Comparison of ENCODE assay signal across 26 mouse cellular contexts in the genomic region with DNA sequence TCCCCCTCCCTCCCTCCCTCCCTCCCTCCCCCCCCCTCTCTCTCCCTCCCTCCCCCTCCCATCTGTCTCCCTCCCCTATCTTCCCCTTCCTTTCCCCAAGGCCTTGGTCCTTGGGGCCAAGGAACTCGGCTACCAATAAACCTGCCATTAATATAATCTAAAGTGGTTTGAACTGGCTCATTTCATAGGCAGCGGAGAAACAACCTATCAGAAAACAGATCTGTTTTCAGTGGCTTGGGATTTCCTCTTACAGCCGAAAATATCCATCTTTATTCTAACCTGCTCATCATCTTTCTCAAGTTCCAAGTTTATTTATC. TPM values are rescaled to one million over a fixed set of nuclear protein-coding genes. Genes with fewer than 3 reads are reported as not detected.
A peak's percentile ranks its signal among the peaks of the same experiment; 100 is the strongest.
DNase-seq lines count a peak whose midpoint lies in the region; ATAC-seq lines count a peak whose summit lies in the region.
"Had no signal": no experiment of that assay in that cellular context is flagged by ENCODE, and none has a peak within 500 bp of the region (broad histone marks: within the 10 kb centered on the region; RNA-seq: fewer than 3 reads in every experiment).

No protein-coding gene starts in this region.

- DNase-seq in adrenal gland, adult 2 months: peak; percentile 2
- DNase-seq in adrenal gland, postnatal 10 days: no peak
- DNase-seq in Muller cell, postnatal 12 days (ENCODE audit: inconsistent ontology term): peak; percentile 14
- no peak for DNase-seq in layer of hippocampus, adult 11-12 months (ENCODE audit: low spot score)
- DNase-seq: cerebellum, adult 11-12 months; cerebellum, adult 9-11 months; heart, adult 2 months; heart, postnatal 4 days; layer of hippocampus, adult 9-11 months; liver; lung, adult 2 months; lung, postnatal 10 days; right cerebral cortex, adult 18-20 months; spleen, adult 18-20 months; thymus, postnatal 14 days had no signal

- no peaks in the 10 kb centered on the region for H3K27me3 ChIP-seq in midbrain, embryonic 12.5 days
- no peaks in the 10 kb centered on the region for H3K27me3 ChIP-seq in midbrain, embryonic 13.5 days
- no peaks in the 10 kb centered on the region for H3K27me3 ChIP-seq in neural tube, embryonic 14.5 days (ENCODE audit: control insufficient read depth, insufficient read depth, low read length)
- H3K27me3 ChIP-seq: CH12.LX; embryonic facial prominence, embryonic 13.5 days; heart, embryonic 12.5 days had no signal

- peak; percentile 53; the same call in 1 of the 2 replicates for ATAC-seq in midbrain, embryonic 12.5 days (ENCODE audit: low FRiP score, low read depth)
- no peak; the same call in 1 of the 2 replicates for ATAC-seq in midbrain, embryonic 13.5 days
- ATAC-seq in neural tube, embryonic 14.5 days (ENCODE audit: low read depth): peak; percentile 21; the same call in 1 of the 2 replicates
- ATAC-seq: forebrain, embryonic 16.5 days had no signal

- no peak overlapping the region for H3K4me2 ChIP-seq in midbrain, embryonic 12.5 days (replicated peaks)
- no peak overlapping the region for H3K4me2 ChIP-seq in midbrain, embryonic 13.5 days (replicated peaks)
- H3K4me2 ChIP-seq in neural tube, embryonic 14.5 days (ENCODE audit: low read depth, low read length): peak overlapping the region; percentile 2; the same call in 1 of the 2 replicates
- H3K4me2 ChIP-seq: embryonic facial prominence, embryonic 13.5 days; heart, embryonic 12.5 days had no signal

- no peak overlapping the region for H3K4me3 ChIP-seq in midbrain, embryonic 12.5 days
- no peak overlapping the region for H3K4me3 ChIP-seq in midbrain, embryonic 13.5 days (replicated peaks)
- no peak overlapping the region for H3K4me3 ChIP-seq in neural tube, embryonic 14.5 days (ENCODE audit: low read depth, low read length)
- H3K4me3 ChIP-seq: embryonic facial prominence, embryonic 13.5 days; erythroblast, embryonic 14.5 days; heart, adult 2 months; heart, embryonic 12.5 days had no signal

- H3K27ac ChIP-seq in midbrain, embryonic 12.5 days (replicated peaks): no peak overlapping the region
- H3K27ac ChIP-seq in midbrain, embryonic 13.5 days: no peak overlapping the region
- no peak overlapping the region for H3K27ac ChIP-seq in neural tube, embryonic 14.5 days (ENCODE audit: low read depth, low read length)
- H3K27ac ChIP-seq: embryonic facial prominence, embryonic 13.5 days; heart, adult 2 months; kidney, postnatal 0 days; liver, embryonic 14.5 days; macrophage had no signal

- no peak overlapping the region for H3K9ac ChIP-seq in midbrain, embryonic 12.5 days (replicated peaks)
- no peak overlapping the region for H3K9ac ChIP-seq in midbrain, embryonic 13.5 days (replicated peaks)
- H3K9ac ChIP-seq in neural tube, embryonic 14.5 days (replicated peaks; ENCODE audit: low read depth, low read length): no peak overlapping the region
- H3K9ac ChIP-seq: embryonic facial prominence, embryonic 13.5 days; heart, embryonic 12.5 days; liver, embryonic 14.5 days had no signal

- H3K9me3 ChIP-seq in midbrain, embryonic 12.5 days: no peaks in the 10 kb centered on the region
- H3K9me3 ChIP-seq in midbrain, embryonic 13.5 days: no peaks in the 10 kb centered on the region
- H3K9me3 ChIP-seq in neural tube, embryonic 14.5 days (ENCODE audit: control insufficient read depth, low read length): no peaks in the 10 kb centered on the region
- H3K9me3 ChIP-seq: embryonic facial prominence, embryonic 13.5 days; heart, embryonic 12.5 days had no signal

- WGBS in midbrain, embryonic 12.5 days: 63% methylated on average over 3 of the region's 3 CpGs
- 55% methylated on average over 3 of the region's 3 CpGs for WGBS in midbrain, embryonic 13.5 days
- WGBS in neural tube, embryonic 14.5 days: 37% methylated on average over 3 of the region's 3 CpGs

- no peaks in the 10 kb centered on the region for H3K4me1 ChIP-seq in midbrain, embryonic 12.5 days
- H3K4me1 ChIP-seq in midbrain, embryonic 13.5 days (replicated peaks): peaks cover 3% of the 10 kb centered on the region; the same call in 1 of the 2 replicates
- H3K4me1 ChIP-seq in neural tube, embryonic 14.5 days (ENCODE audit: control insufficient read depth, insufficient read depth, low read length): no peaks in the 10 kb centered on the region
- H3K4me1 ChIP-seq: embryonic facial prominence, embryonic 13.5 days; heart, embryonic 12.5 days had no signal

- H3K36me3 ChIP-seq in midbrain, embryonic 12.5 days: no peaks in the 10 kb centered on the region
- no peaks in the 10 kb centered on the region for H3K36me3 ChIP-seq in midbrain, embryonic 13.5 days
- no peaks in the 10 kb centered on the region for H3K36me3 ChIP-seq in neural tube, embryonic 14.5 days (ENCODE audit: control insufficient read depth, insufficient read depth, low read length)
- H3K36me3 ChIP-seq: embryonic facial prominence, embryonic 13.5 days; heart, embryonic 12.5 days had no signal

RNA-seq across cellular contexts. Expression of gene Atxn7l3b, which starts 45.2 kb away (rescaled TPM):
- 10 to 100 TPM; 64.0 to 66.7 TPM for total RNA-seq in adrenal gland, adult 2 months (2021)
- polyA plus RNA-seq in adrenal gland, adult 2 months (2012; rRNA removed): 35.9 and 54.3 TPM in 2 replicates
- 10 to 100 TPM; 96.8 to 97.7 TPM for total RNA-seq in adrenal gland, postnatal 10 days (2021)
- polyA plus RNA-seq in midbrain, embryonic 12.5 days (2016; fragmentation: Nextera tagmentation; extraction: Ambion mirVana): 343 and 376 TPM in 2 replicates
- 410 and 423 TPM in 2 replicates for polyA plus RNA-seq in midbrain, embryonic 13.5 days (2015; fragmentation: Nextera tagmentation; extraction: Ambion mirVana)
- polyA plus RNA-seq in neural tube, embryonic 14.5 days (2014; fragmentation: Nextera tagmentation; extraction: Ambion mirVana): 330 and 350 TPM in 2 replicates

Comparison
In these comparisons a context has a peak if more than half of its experiments do, and no peak if none do; other contexts are left out.
1. DNase-seq: peak in adrenal gland, adult 2 months (single experiment) and Muller cell, postnatal 12 days (single experiment); none in adrenal gland, postnatal 10 days (single experiment) and layer of hippocampus, adult 11-12 months (single experiment).